Mouse (Mus musculus) limb, embryonic 14.5 days (tissue): ENCODE measurements around the gene Snx18. TPM values are rescaled to one million over a fixed set of nuclear protein-coding genes. Genes with fewer than 3 reads are reported as not detected.

ENCODE experiments used
- ATAC-seq: fragments of 200-750 bp; cut with Nextera tagmentation; 2 replicates; pipeline ENCODE4 v1.8.0; 2017; ENCODE audit warnings: low read depth, moderate number of reproducible peaks, moderate TSS enrichment; ENCODE audit not compliant: low FRiP score
- DNase-seq: peaks from one replicate; pipeline ENCODE4 v3.0.0-alpha.2; 2015; ENCODE audit warnings: low spot score
- H3K27ac ChIP-seq: fragments of 300-500 bp; sonication (generic); replicated peaks from 2 replicates; pipeline ENCODE4 v1.5.1; 2014; ENCODE audit warnings: low read depth, mild to moderate bottlenecking, low read length, moderate library complexity, mixed read lengths
- H3K27me3 ChIP-seq: fragments of 300-500 bp; sonication (generic); 2 replicates; pipeline ENCODE4 v1.6.1; 2014; ENCODE audit warnings: low read length, mixed read lengths; ENCODE audit not compliant: control insufficient read depth, insufficient read depth
- H3K36me3 ChIP-seq: fragments of 300-500 bp; sonication (generic); 2 replicates; pipeline ENCODE4 v1.6.1; 2014; ENCODE audit warnings: mild to moderate bottlenecking, low read length, moderate library complexity, mixed read lengths; ENCODE audit not compliant: control insufficient read depth, insufficient read depth
- H3K4me1 ChIP-seq: fragments of 300-500 bp; sonication (generic); 2 replicates; pipeline ENCODE4 v1.6.1; 2014; ENCODE audit warnings: antibody characterized with exemption, low read length, mixed read lengths; ENCODE audit not compliant: control insufficient read depth, insufficient read depth
- H3K4me2 ChIP-seq: fragments of 300-500 bp; sonication (generic); replicated peaks from 2 replicates; pipeline ENCODE4 v1.6.1; 2014; ENCODE audit warnings: low read depth, mild to moderate bottlenecking, low read length, moderate library complexity; ENCODE audit not compliant: severe bottlenecking
- H3K4me3 ChIP-seq: fragments of 300-500 bp; sonication (generic); replicated peaks from 2 replicates; pipeline ENCODE4 v1.5.1; 2014; ENCODE audit warnings: low read length
- H3K9ac ChIP-seq: fragments of 300-500 bp; sonication (generic); 2 replicates; pipeline ENCODE4 v1.6.1; 2014; ENCODE audit warnings: mild to moderate bottlenecking, low read depth, low read length, moderate library complexity; ENCODE audit not compliant: severe bottlenecking
- H3K9me3 ChIP-seq: fragments of 300-500 bp; sonication (generic); 2 replicates; pipeline ENCODE4 v1.6.1; 2016; ENCODE audit warnings: low read length; ENCODE audit not compliant: control insufficient read depth
- POLR2A ChIP-seq: fragments of 200-500 bp; IDR thresholded peaks from 2 replicates; pipeline ENCODE4 v1.8.0; 2012; ENCODE audit warnings: inconsistent platforms, mild to moderate bottlenecking, moderate library complexity, borderline replicate concordance; ENCODE audit not compliant: insufficient read depth, insufficient read length; ENCODE audit errors: extremely low read depth
- WGBS: fragments of 180-500 bp; shearing (Covaris S2); extraction: QIAGEN DNeasy Blood & Tissue Kit; methylation state at CpG from one replicate; pipeline ENCODE4 v1.1.7; 2014; 5-methylcytosine and 5-hydroxymethylcytosine counted together
- polyA plus RNA-seq, 2 experiments: library from polyadenylated mRNA; depleted of rRNA in 1 of 2; stranded (reverse) in 1 of 2; unstranded in 1 of 2; fragments of >200 nt; fragmentation: Nextera tagmentation in 1 of 2; extraction: Ambion mirVana in 1 of 2; gene quantifications; 2 replicates each; pipeline versions ENCODE4 v1.2.1 to v1.2.3; 2012 to 2014

Gene Snx18
- polyA plus RNA-seq, 2 experiments: 23.8 to 37.4 TPM

- Histone ChIP-seq H3K27me3 (no peaks in the 10 kb centered on the region), H3K4me3 (no peak overlapping the region), H3K27ac (peak overlapping the region; percentile 67), H3K9me3 (no peaks in the 10 kb centered on the region), H3K4me2 (no peak overlapping the region), H3K4me1 (peaks cover 40% of the 10 kb centered on the region), H3K36me3 (peaks cover 22% of the 10 kb centered on the region), H3K9ac (no peak overlapping the region)
- WGBS: 37% methylated on average over 13 of the region's 13 CpGs
- ATAC-seq (no peak), DNase-seq (no peak)
- no peak for TF ChIP-seq POLR2A
Measured at GRCm38 (mm10) chr13:113596821-113597541, 21.4 kb downstream of the Snx18 start.

DNA sequence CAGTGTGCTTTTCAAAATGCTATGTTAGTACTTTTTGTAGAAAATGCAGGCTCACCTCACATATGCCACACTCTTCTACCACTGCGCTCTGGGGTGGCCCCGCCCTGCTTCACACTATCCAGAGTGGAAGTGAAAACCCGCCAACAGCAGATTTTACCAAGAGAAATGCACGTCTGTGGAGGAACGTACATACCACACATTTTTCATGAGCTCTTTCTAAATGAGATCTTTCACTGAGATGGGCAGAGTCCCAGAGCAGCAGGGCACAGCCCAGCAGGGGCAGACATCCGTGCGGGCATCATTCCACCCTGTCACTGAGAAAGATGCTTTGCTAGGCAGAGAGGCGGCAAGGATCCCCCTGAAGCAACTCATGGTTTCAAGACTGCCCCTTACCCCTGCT lies 22.4 kb downstream of the Snx18 start:
- TF ChIP-seq POLR2A: no peak
- DNase-seq (no peak), ATAC-seq (peak; percentile 38; the same call in 1 of the 2 replicates)
- H3K4me1 ChIP-seq: peaks cover 40% of the 10 kb centered on the region
- peaks cover 25% of the 10 kb centered on the region for H3K36me3 ChIP-seq
- H3K27me3 ChIP-seq: no peaks in the 10 kb centered on the region
- H3K9me3 ChIP-seq: no peaks in the 10 kb centered on the region
- peak overlapping the region; percentile 67 for H3K27ac ChIP-seq
- H3K4me3 ChIP-seq: no peak overlapping the region
- peak overlapping the region; percentile 1; the same call in 1 of the 2 replicates for H3K9ac ChIP-seq
- WGBS: 53% methylated on average over 8 of the region's 8 CpGs
- H3K4me2 ChIP-seq: no peak overlapping the region

- no peak overlapping the region for H3K9ac ChIP-seq
- 68% methylated on average over 8 of the region's 8 CpGs for WGBS
- peak overlapping the region; percentile 67; the same call in 1 of the 2 replicates for H3K27ac ChIP-seq
- H3K36me3 ChIP-seq: peaks cover 32% of the 10 kb centered on the region
- peaks cover 40% of the 10 kb centered on the region for H3K4me1 ChIP-seq
- no peak overlapping the region for H3K4me3 ChIP-seq
- ATAC-seq (no peak), DNase-seq (no peak)
- TF ChIP-seq POLR2A: no peak
- H3K9me3 ChIP-seq: no peaks in the 10 kb centered on the region
- H3K27me3 ChIP-seq: no peaks in the 10 kb centered on the region
- no peak overlapping the region for H3K4me2 ChIP-seq
Measured at GRCm38 (mm10) chr13:113595219-113595618, 23.1 kb downstream of the Snx18 start.

- no peak overlapping the region for H3K4me3 ChIP-seq
- no peak for TF ChIP-seq POLR2A
- no peaks in the 10 kb centered on the region for H3K27me3 ChIP-seq
- H3K4me1 ChIP-seq: peaks cover 42% of the 10 kb centered on the region
- 81% methylated on average over 12 of the region's 12 CpGs for WGBS
- H3K27ac ChIP-seq: peak overlapping the region; percentile 79
- ATAC-seq: no peak
- no peak for DNase-seq
- H3K36me3 ChIP-seq: peaks cover 34% of the 10 kb centered on the region
- H3K9me3 ChIP-seq: no peaks in the 10 kb centered on the region
- H3K9ac ChIP-seq: no peak overlapping the region
- H3K4me2 ChIP-seq: no peak overlapping the region
Measured at GRCm38 (mm10) chr13:113594361-113594760, 24.0 kb downstream of the Snx18 start.

DNA sequence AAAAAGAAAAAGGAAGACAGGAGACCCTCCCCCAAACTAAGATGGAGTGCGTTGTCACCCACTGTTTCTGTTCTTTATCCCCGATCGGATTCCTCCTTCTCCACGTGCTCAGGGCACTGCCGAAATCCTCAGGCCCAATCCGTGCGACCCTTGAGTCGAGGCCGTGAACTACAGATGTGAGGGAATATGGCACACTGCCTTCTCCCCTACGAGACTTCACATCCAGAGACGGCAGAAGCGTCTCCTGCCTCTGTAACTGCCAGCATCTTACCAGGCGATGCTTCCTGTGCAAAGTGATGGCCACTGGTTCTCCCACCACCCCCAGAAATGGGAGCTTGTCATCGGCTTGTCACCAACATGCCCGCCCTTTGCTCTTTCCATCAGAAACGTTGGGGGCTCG lies 24.7 kb downstream of the Snx18 start:
- 82% methylated on average over 17 of the region's 17 CpGs for WGBS
- DNase-seq: no peak
- Histone ChIP-seq H3K4me3 (no peak overlapping the region), H3K9ac (no peak overlapping the region), H3K27ac (peak overlapping the region; percentile 79), H3K27me3 (no peaks in the 10 kb centered on the region), H3K9me3 (no peaks in the 10 kb centered on the region), H3K36me3 (peaks cover 34% of the 10 kb centered on the region), H3K4me2 (no peak overlapping the region), H3K4me1 (peaks cover 47% of the 10 kb centered on the region)
- ATAC-seq: no peak
- no peak for TF ChIP-seq POLR2A
